Mouse (Mus musculus): Measurements from ENCODE around the gene Krt31. TPM values are rescaled to one million over a fixed set of nuclear protein-coding genes. Genes with fewer than 3 reads are reported as not detected.

The Krt31 gene
- polyA plus RNA-seq, 1 experiment from 2014 or later = not detected

Other genes with a start within 250 kb of the Krt31 start
- not detected in 2 replicates for gene Gm11554, start 246.1 kb downstream of the Krt31 start, polyA plus RNA-seq (2014; fragmentation: Nextera tagmentation; extraction: Ambion mirVana)
- not detected in 2 replicates for gene Krtap4-13, start 240.7 kb downstream of the Krt31 start, polyA plus RNA-seq (2014; fragmentation: Nextera tagmentation; extraction: Ambion mirVana)
- gene Gm11564, start 234.9 kb downstream of the Krt31 start, polyA plus RNA-seq (2014; fragmentation: Nextera tagmentation; extraction: Ambion mirVana) = not detected in 2 replicates
- gene 2300003K06Rik, start 212.5 kb downstream of the Krt31 start, polyA plus RNA-seq (2014; fragmentation: Nextera tagmentation; extraction: Ambion mirVana) = not detected in 2 replicates
- 0.19 TPM in 1 of 2 replicates, not detected in the other for gene Krtap4-16, start 198.9 kb downstream of the Krt31 start, polyA plus RNA-seq (2014; fragmentation: Nextera tagmentation; extraction: Ambion mirVana)
- not detected in 2 replicates for gene Gm11568, start 192.6 kb downstream of the Krt31 start, polyA plus RNA-seq (2014; fragmentation: Nextera tagmentation; extraction: Ambion mirVana)
- gene Gm11559, start 186.1 kb downstream of the Krt31 start, polyA plus RNA-seq (2014; fragmentation: Nextera tagmentation; extraction: Ambion mirVana) = not detected in 2 replicates
- not detected in 2 replicates for gene Krtap9-1, start 177.2 kb downstream of the Krt31 start, polyA plus RNA-seq (2014; fragmentation: Nextera tagmentation; extraction: Ambion mirVana)
- gene Gm11567, start 171.4 kb downstream of the Krt31 start, polyA plus RNA-seq (2014; fragmentation: Nextera tagmentation; extraction: Ambion mirVana) = not detected in 2 replicates
- gene Krtap31-1, start 142.6 kb downstream of the Krt31 start, polyA plus RNA-seq (2014; fragmentation: Nextera tagmentation; extraction: Ambion mirVana) = not detected in 2 replicates
- not detected in 2 replicates for gene Gm11565, start 135.8 kb downstream of the Krt31 start, polyA plus RNA-seq (2014; fragmentation: Nextera tagmentation; extraction: Ambion mirVana)
- not detected in 2 replicates for gene Krtap31-2, start 114.3 kb downstream of the Krt31 start, polyA plus RNA-seq (2014; fragmentation: Nextera tagmentation; extraction: Ambion mirVana)
- gene Krtap9-5, start 102.1 kb downstream of the Krt31 start, polyA plus RNA-seq (2014; fragmentation: Nextera tagmentation; extraction: Ambion mirVana) = not detected in 2 replicates
- not detected in 2 replicates for gene Krtap29-1, start 71.5 kb downstream of the Krt31 start, polyA plus RNA-seq (2014; fragmentation: Nextera tagmentation; extraction: Ambion mirVana)
- gene Krtap16-1, start 64.0 kb downstream of the Krt31 start, polyA plus RNA-seq (2014; fragmentation: Nextera tagmentation; extraction: Ambion mirVana) = not detected in 2 replicates
- not detected in 2 replicates for gene Krtap17-1, start 56.6 kb downstream of the Krt31 start, polyA plus RNA-seq (2014; fragmentation: Nextera tagmentation; extraction: Ambion mirVana)
- gene Krt33a, start 34.3 kb downstream of the Krt31 start, polyA plus RNA-seq (2014; fragmentation: Nextera tagmentation; extraction: Ambion mirVana) = not detected in 2 replicates
- gene Krt33b, start 20.7 kb downstream of the Krt31 start, polyA plus RNA-seq (2014; fragmentation: Nextera tagmentation; extraction: Ambion mirVana) = 0.11 TPM in 1 of 2 replicates, not detected in the other
- gene Krt34, start 9.0 kb downstream of the Krt31 start, polyA plus RNA-seq (2014; fragmentation: Nextera tagmentation; extraction: Ambion mirVana) = not detected in 2 replicates
- gene Krt32, start 37.7 kb upstream of the Krt31 start, polyA plus RNA-seq (2014; fragmentation: Nextera tagmentation; extraction: Ambion mirVana) = not detected in 2 replicates
- gene Krt35, start 45.7 kb upstream of the Krt31 start, polyA plus RNA-seq (2014; fragmentation: Nextera tagmentation; extraction: Ambion mirVana) = not detected in 2 replicates
- gene Krt36, start 55.1 kb upstream of the Krt31 start, polyA plus RNA-seq (2014; fragmentation: Nextera tagmentation; extraction: Ambion mirVana) = 0.11 and 0.13 TPM in 2 replicates
- 0.11 TPM in 1 of 2 replicates, not detected in the other for gene Krt13, start 71.0 kb upstream of the Krt31 start, polyA plus RNA-seq (2014; fragmentation: Nextera tagmentation; extraction: Ambion mirVana)
- gene Krt15, start 85.4 kb upstream of the Krt31 start, polyA plus RNA-seq (2014; fragmentation: Nextera tagmentation; extraction: Ambion mirVana) = 1.3 TPM in 2 replicates
- 359 and 374 TPM in 2 replicates for gene Krt19, start 98.1 kb upstream of the Krt31 start, polyA plus RNA-seq (2014; fragmentation: Nextera tagmentation; extraction: Ambion mirVana)
- gene Krt9, start 142.7 kb upstream of the Krt31 start, polyA plus RNA-seq (2014; fragmentation: Nextera tagmentation; extraction: Ambion mirVana) = not detected in 2 replicates
- gene Krt14, start 157.0 kb upstream of the Krt31 start, polyA plus RNA-seq (2014; fragmentation: Nextera tagmentation; extraction: Ambion mirVana) = 5.7 and 6.0 TPM in 2 replicates
- not detected in 2 replicates for gene Krt16, start 198.4 kb upstream of the Krt31 start, polyA plus RNA-seq (2014; fragmentation: Nextera tagmentation; extraction: Ambion mirVana)
- gene Krt17, start 210.5 kb upstream of the Krt31 start, polyA plus RNA-seq (2014; fragmentation: Nextera tagmentation; extraction: Ambion mirVana) = 8.7 and 9.9 TPM in 2 replicates
- not detected in 2 replicates for gene Krt42, start 219.3 kb upstream of the Krt31 start, polyA plus RNA-seq (2014; fragmentation: Nextera tagmentation; extraction: Ambion mirVana)